Mouse (Mus musculus): ENCODE data around the gene Wnt8b.

DNA sequence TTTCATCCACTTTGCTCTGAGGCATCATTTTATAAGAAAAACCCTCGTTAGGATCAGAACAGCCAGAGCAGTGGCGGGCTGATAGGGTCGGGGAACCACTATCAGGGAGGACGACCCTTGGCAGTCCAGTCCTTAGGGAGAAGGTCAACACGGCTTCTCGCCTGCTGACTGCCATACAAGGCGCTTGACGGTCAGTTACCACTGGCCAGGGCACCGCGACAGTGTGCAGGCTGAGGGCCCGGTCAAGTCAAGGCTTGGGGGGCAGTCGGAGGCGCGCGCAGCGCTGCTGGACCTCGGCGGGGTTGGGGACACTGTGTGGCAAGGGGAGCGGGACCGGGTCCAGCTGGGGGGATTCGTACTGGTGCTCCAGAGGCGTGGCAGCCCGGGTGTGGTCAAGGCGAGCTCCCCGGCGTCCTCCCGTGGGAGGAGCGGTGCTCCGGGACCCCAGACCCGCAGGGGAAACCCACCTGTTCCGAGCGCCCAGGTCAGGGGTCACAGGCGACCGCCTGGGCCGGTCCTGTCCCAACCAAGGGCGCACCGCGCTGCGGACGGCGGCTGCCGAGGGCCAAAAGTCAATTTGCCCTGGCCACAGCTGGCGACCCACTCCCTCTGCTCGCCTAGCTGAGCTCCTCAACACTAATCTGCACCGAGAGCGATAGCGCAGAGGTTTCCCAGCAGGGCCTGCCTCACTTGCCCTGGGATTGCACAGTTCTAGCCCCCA, 52.2 kb downstream of the Wnt8b start, which contains the start of gene Sec31b:
- TF ChIP-seq CTCF (IDR thresholded peaks at IDR 0.05; ENCODE audit: low read depth) (no peak), EP300 (IDR thresholded peaks at IDR 0.05; ENCODE audit: low read depth) (no peak)

All from liver, embryonic 14.5 days (tissue).